Mouse (Mus musculus): ENCODE data around the gene Rac3. TPM values are rescaled to one million over a fixed set of nuclear protein-coding genes. Genes with fewer than 3 reads are reported as not detected.
A peak's percentile ranks its signal among the peaks of the same experiment; 100 is the strongest.
"Not testable (repeated sequence)": the region's sequence is repeated elsewhere in the genome, so short reads cannot be mapped to it uniquely, and the experiment has no call there.

Gene Rac3
- polyA plus RNA-seq, 1 experiment: 2.4 TPM

DNA sequence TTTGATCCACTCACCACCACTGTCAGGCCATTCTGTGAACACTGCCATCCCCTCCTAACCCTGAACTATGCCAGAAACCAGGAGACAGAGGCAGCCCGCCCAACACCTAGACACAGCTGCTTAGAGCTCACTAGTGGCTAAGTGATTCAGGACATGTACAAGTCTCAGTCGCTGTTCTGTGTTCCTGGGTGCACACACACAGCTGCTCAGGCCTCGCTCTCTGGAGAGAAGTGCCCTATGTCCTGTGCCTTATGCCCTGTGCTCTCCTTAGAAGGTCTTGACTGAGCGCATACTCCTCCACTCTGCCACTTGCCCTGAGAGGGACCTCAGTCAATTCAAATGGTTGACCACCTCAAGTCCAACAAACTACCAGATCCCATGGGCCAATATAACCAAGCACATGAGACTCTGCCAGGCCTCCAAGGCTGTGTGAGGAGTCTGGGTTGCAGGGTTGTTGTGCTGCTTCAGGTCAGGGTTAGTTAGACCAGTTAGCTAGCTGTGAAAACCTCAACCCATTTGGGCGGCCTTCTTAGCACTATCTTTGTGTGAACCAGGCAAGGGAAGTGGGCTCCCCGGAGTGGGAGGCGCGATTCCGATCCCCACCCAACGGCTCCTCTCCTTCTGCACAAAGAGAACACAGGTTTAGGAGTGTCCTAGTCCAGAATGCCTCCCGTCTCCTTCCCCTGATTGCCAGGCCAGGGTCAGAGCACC lies 7.4 kb downstream of the Rac3 start:
- no peak overlapping the region for H3K4me3 ChIP-seq (replicated peaks; ENCODE audit: control insufficient read depth, low read depth, low read length)
- TF ChIP-seq CTCF (IDR thresholded peaks at IDR 0.05; ENCODE audit: control insufficient read depth, insufficient read depth, low read length) (no peak), POLR2A (IDR thresholded peaks at IDR 0.05; ENCODE audit: borderline replicate concordance, control insufficient read depth, low read depth, low read length) (no peak)
- H3K4me1 ChIP-seq (ENCODE audit: control insufficient read depth, insufficient read depth, low read length): peaks cover 1% of the 10 kb centered on the region
- WGBS: 87% methylated on average over 11 of the region's 11 CpGs
- H3K27ac ChIP-seq (ENCODE audit: control insufficient read depth, insufficient read depth, low read depth, low read length, poor library complexity): no peak overlapping the region

DNA sequence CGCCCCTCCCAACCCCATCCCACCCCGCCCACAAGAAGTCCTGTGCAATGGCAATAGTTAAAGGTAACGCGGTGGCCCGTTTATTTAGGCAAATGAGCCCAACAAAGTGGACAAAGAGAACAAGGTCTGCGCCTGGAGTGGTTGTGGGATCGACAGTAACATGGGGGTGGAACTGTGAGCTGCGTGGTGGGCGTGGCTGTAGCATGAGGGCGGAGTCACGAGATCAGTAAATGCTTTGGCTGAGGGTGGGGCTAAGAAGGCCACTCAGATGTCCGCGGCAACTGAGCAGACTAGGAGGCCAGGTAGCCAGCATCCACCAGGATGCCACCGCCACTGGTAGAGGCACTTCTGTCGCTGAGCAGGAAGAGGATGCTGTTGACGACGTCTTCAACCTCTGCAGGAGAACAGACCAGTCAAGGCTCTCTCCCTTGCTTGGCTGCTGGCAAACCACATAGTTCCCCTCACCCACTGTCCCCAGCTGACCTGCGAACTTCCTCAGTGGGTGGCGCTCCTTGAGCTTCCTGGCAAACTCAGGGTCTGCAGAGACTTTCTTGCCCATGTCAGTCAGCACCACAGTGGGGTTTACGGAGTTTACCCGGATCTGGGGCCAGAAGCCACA lies 8.3 kb downstream of the Rac3 start:
- Histone ChIP-seq H3K27ac (ENCODE audit: control insufficient read depth, insufficient read depth, low read depth, low read length, poor library complexity) (peak overlapping the region; percentile 40; the same call in 1 of the 2 replicates), H3K4me3 (replicated peaks; ENCODE audit: control insufficient read depth, low read depth, low read length) (peak overlapping the region; percentile 48)
- 5% methylated on average over 18 of the region's 21 CpGs for WGBS
- H3K4me1 ChIP-seq (ENCODE audit: control insufficient read depth, insufficient read depth, low read length): not testable (repeated sequence)

DNA sequence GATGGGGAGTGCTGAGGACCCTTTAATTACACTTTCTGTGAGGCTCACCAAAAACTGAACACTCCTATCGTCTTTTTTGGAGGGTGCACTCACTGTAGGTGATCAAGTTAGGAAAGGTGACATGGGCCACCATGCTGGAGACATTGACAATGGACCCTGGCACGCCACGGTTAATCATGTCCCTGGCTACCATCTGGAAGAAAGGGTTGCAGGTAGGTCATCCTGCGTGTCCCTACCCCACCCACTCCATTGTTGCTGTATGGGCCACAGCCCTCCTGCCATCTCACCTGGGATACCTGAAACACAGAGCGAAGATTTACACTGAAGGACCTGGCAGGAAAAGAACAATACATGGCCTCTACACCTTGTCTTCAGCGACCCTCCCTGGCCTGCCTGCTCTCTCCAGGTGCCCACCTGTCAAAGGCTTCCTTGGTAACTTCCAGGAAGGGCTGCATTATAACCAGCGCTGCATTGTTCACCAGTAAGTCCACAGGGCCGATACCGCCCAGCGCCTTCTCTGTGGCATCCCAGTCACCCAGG lies 9.1 kb downstream of the Rac3 start:
- WGBS: 84% methylated on average over 10 of the region's 10 CpGs
- Histone ChIP-seq H3K27ac (ENCODE audit: control insufficient read depth, insufficient read depth, low read depth, low read length, poor library complexity) (no peak overlapping the region), H3K4me1 (ENCODE audit: control insufficient read depth, insufficient read depth, low read length) (peaks cover 1% of the 10 kb centered on the region), H3K4me3 (replicated peaks; ENCODE audit: control insufficient read depth, low read depth, low read length) (no peak overlapping the region)
- TF ChIP-seq POLR2A (IDR thresholded peaks at IDR 0.05; ENCODE audit: borderline replicate concordance, control insufficient read depth, low read depth, low read length): no peak
- no peak for TF ChIP-seq CTCF (IDR thresholded peaks at IDR 0.05; ENCODE audit: control insufficient read depth, insufficient read depth, low read length)

DNA sequence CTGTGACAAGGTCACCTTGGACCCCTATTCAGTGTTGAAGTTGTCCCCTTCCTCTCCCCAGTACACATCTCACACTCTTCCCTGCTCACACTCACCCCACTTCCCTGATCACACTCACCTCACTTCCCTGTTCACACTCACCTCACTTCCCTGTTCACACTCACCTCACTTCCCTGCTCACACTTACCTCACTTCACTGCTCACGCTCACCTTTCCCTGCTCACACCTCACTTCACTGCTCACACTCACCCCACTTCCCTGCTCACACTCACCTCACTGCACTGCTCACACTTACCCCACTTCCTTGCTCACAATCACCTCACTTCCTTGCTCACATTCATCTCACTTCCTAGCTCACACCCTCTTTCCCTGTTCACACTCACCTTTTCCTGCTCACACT lies 10.1 kb downstream of the Rac3 start:
- H3K4me1 ChIP-seq (ENCODE audit: control insufficient read depth, insufficient read depth, low read length): peaks cover 1% of the 10 kb centered on the region
- 88% methylated on average over 1 of the region's 1 CpGs for WGBS
- TF ChIP-seq POLR2A (IDR thresholded peaks at IDR 0.05; ENCODE audit: borderline replicate concordance, control insufficient read depth, low read depth, low read length) (no peak), CTCF (IDR thresholded peaks at IDR 0.05; ENCODE audit: control insufficient read depth, insufficient read depth, low read length) (no peak)
- H3K4me3 ChIP-seq (replicated peaks; ENCODE audit: control insufficient read depth, low read depth, low read length): no peak overlapping the region
- H3K27ac ChIP-seq (ENCODE audit: control insufficient read depth, insufficient read depth, low read depth, low read length, poor library complexity): no peak overlapping the region

DNA sequence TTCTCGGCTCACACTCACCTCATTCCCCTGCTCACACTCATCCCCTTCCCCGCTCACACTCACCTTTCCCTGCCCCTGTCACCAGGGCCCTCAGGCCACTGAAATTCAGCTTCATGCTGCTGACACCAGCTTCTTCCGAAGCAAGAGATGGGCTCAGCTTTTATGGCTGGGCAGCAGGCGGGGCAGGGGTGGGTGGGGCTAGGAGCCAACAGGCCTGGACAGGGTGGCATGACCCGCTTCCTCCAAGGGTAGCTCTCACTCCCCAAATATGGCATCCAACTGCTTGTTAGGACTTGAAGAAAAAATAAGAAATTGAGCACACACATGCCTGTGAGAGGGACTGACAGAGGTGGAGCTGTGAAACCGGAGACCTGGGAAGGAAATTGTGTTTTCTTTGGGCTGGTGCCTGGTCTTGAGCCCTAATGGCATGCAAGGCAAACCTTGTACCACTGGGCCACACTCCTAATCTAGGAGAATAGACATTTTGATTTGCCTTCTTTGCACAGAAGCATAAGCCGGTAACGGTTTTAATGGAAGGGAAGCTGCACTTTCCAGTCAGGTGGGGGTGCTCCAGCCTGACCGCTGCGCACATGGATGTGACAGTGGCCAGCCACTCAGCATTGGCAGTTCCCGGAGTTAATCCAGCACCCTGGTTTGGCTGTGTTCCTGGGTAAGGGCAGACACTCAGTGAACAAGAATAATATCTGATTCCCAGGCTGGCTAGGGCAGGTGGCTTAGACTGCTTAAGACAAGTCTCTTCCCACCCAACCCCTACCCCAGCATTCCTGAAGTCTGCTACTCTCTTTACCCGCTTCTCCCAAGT lies 10.8 kb downstream of the Rac3 start, which contains the start of gene Cbr2:
Gene Cbr2 (minus strand): TSS at position 257 of the 823 bp plus-strand sequence.
- no peak within 1 kb of the TSS for H3K27ac ChIP-seq (ENCODE audit: control insufficient read depth, insufficient read depth, low read depth, low read length, poor library complexity)
- 80% methylated on average over 12 of the region's 12 CpGs for WGBS
- H3K4me3 ChIP-seq (replicated peaks; ENCODE audit: control insufficient read depth, low read depth, low read length): no peak within 1 kb of the TSS
- peaks cover 1% of the 10 kb centered on the region; the same call in 1 of the 2 replicates for H3K4me1 ChIP-seq (ENCODE audit: control insufficient read depth, insufficient read depth, low read length)
- TF ChIP-seq POLR2A (IDR thresholded peaks at IDR 0.05; ENCODE audit: borderline replicate concordance, control insufficient read depth, low read depth, low read length) (no peak), CTCF (IDR thresholded peaks at IDR 0.05; ENCODE audit: control insufficient read depth, insufficient read depth, low read length) (no peak)

DNA sequence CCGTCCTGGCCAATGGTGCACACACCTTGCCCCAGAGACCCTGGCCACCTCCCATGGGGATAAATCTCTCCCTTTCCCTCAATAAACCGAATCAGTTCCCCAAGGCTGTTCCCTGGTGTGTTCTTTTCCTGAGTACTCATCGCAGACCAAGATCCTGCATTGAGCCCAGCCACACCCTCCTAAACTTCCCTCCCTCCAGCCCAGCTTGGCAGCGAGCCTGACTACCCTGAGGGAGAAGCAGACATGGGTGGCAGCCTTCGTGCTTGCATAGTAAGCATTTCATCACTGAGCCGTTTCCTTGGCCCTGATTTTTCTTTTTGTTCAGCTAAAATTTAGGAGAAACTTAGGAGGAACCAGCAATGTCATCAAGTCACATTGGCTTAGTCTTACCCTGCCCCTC lies 12.3 kb downstream of the Rac3 start:
- no peak for TF ChIP-seq CTCF (IDR thresholded peaks at IDR 0.05; ENCODE audit: control insufficient read depth, insufficient read depth, low read length)
- no peak for TF ChIP-seq POLR2A (IDR thresholded peaks at IDR 0.05; ENCODE audit: borderline replicate concordance, control insufficient read depth, low read depth, low read length)
- H3K4me1 ChIP-seq (ENCODE audit: control insufficient read depth, insufficient read depth, low read length): peaks cover 1% of the 10 kb centered on the region; the same call in 1 of the 2 replicates

DNA sequence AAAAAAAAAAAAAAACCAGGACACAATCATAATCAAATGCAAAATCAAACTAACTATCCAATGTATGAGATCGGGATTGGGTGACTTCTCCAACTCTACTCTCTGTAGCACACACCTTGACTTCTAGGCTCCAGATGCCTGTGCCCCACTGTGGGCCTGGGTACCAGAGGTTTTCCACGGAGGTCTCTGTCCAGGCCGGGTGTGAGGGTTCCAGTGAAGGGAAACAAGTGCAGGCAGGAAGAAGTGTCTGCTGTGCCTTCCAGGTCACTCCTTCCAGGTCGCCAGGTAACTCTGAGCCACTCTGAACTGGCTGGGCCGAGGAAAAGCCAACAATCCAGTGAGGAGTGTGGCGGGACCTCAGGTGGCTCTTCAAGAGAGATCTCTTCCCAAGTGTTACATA lies 15.2 kb downstream of the Rac3 start:
- no peak overlapping the region for H3K4me3 ChIP-seq (replicated peaks; ENCODE audit: control insufficient read depth, low read depth, low read length)
- no peak for TF ChIP-seq POLR2A (IDR thresholded peaks at IDR 0.05; ENCODE audit: borderline replicate concordance, control insufficient read depth, low read depth, low read length)
- no peak for TF ChIP-seq CTCF (IDR thresholded peaks at IDR 0.05; ENCODE audit: control insufficient read depth, insufficient read depth, low read length)
- no peak overlapping the region for H3K27ac ChIP-seq (ENCODE audit: control insufficient read depth, insufficient read depth, low read depth, low read length, poor library complexity)
- peaks cover under 1% of the 10 kb centered on the region; the same call in 1 of the 2 replicates for H3K4me1 ChIP-seq (ENCODE audit: control insufficient read depth, insufficient read depth, low read length)
- 80% methylated on average over 6 of the region's 6 CpGs for WGBS

More for the DNA sequence above, 12.3 kb downstream of the Rac3 start:
- H3K27ac ChIP-seq (ENCODE audit: control insufficient read depth, insufficient read depth, low read depth, low read length, poor library complexity): no peak overlapping the region
- H3K4me3 ChIP-seq (replicated peaks; ENCODE audit: control insufficient read depth, low read depth, low read length): no peak overlapping the region
- WGBS: 21% methylated on average over 6 of the region's 6 CpGs

DNA sequence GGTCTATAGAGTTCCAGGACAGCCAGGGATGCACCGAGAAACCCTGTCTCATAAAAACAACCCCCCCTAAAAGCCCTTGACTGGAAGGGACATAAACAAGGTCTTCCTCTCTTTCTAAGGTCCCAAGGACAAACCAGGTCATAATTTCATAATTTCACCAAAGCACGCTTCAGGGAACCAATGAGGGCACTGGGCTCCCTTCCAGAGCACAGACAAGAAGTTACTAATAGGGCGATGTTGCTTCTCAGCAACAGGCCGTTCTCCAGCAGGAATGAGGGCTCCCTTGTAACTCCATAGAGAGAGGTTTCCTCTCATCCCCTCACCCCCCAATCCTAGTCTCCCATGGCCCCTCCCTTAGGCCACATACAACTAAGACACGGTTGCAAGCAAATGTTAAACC lies 19.7 kb downstream of the Rac3 start:
- TF ChIP-seq CTCF (IDR thresholded peaks at IDR 0.05; ENCODE audit: control insufficient read depth, insufficient read depth, low read length) (no peak), POLR2A (IDR thresholded peaks at IDR 0.05; ENCODE audit: borderline replicate concordance, control insufficient read depth, low read depth, low read length) (no peak)
- Histone ChIP-seq H3K4me1 (ENCODE audit: control insufficient read depth, insufficient read depth, low read length) (no peaks in the 10 kb centered on the region), H3K4me3 (replicated peaks; ENCODE audit: control insufficient read depth, low read depth, low read length) (no peak overlapping the region), H3K27ac (ENCODE audit: control insufficient read depth, insufficient read depth, low read depth, low read length, poor library complexity) (no peak overlapping the region)
- WGBS: 78% methylated on average over 5 of the region's 5 CpGs

All from bone marrow, adult 2 months (tissue).